Comparison of ENCODE assay signal across 10 mouse cellular contexts in genomic region chr4:155305531-155306031, GRCm38 (mm10). TPM values are rescaled to one million over a fixed set of nuclear protein-coding genes. Genes with fewer than 3 reads are reported as not detected.
DNase-seq lines count a peak whose midpoint lies in the region; ATAC-seq lines count a peak whose summit lies in the region.
"Had no signal": no experiment of that assay in that cellular context is flagged by ENCODE, and none has a peak within 500 bp of the region (broad histone marks: within the 10 kb centered on the region; RNA-seq: fewer than 3 reads in every experiment).

No protein-coding gene starts in this region.

- intact Hi-C loops in left cerebral cortex, postnatal 25 days (cut with DNase I), result loop anchor here (5.0 kb wide), 1 partner anchor 92 kb away; the partner anchor contains the start of gene Gabrd

- H3K9me3 ChIP-seq in forebrain, embryonic 16.5 days (ENCODE audit: control insufficient read depth, low read length), result no peaks in the 10 kb centered on the region
- H3K9me3 ChIP-seq in heart, embryonic 11.5 days (replicated peaks; ENCODE audit: control insufficient read depth, low read length), result no peaks in the 10 kb centered on the region

- peaks cover 43% of the 10 kb centered on the region for H3K4me1 ChIP-seq in forebrain, embryonic 16.5 days (replicated peaks; ENCODE audit: control insufficient read depth, insufficient read depth, low read length)
- H3K4me1 ChIP-seq in heart, embryonic 11.5 days (ENCODE audit: control insufficient read depth, insufficient read depth, low read length), result peaks cover 7% of the 10 kb centered on the region

- 0 out of 2 replicates have a peak overlapping the region, but pooled peaks have one; percentile 7 for H3K4me3 ChIP-seq in forebrain, embryonic 16.5 days (replicated peaks; ENCODE audit: low read length)
- H3K4me3 ChIP-seq in heart, embryonic 11.5 days (ENCODE audit: low read depth, low read length), result no peak overlapping the region
- H3K4me3 ChIP-seq: gastrocnemius, adult 2 months had no signal

- peak; percentile 73 for DNase-seq in layer of hippocampus, adult 9-11 months
- no peak for DNase-seq in layer of hippocampus, adult 9-10 months (ENCODE audit: low spot score)
- peak; percentile 76 to 94 for DNase-seq in left cerebral cortex, postnatal 25 days (ENCODE audit: low spot score in 2 of 2)
- DNase-seq in right cerebral cortex, postnatal 36 days (ENCODE audit: low spot score in 2 of 2), result peak; percentile 72 to 86
- no peak for DNase-seq in ovary, postnatal 14 days (ENCODE audit: low spot score)
- no peak for DNase-seq in spleen, adult 18-20 months
- DNase-seq: gastrocnemius, adult 2 months; lung, postnatal 14 days had no signal

- 7% methylated on average over 8 of the region's 8 CpGs for WGBS in forebrain, embryonic 16.5 days
- 62% methylated on average over 8 of the region's 8 CpGs for WGBS in heart, embryonic 11.5 days (ENCODE audit: insufficient replicate concordance)

- peak; percentile 69 for ATAC-seq in forebrain, embryonic 16.5 days
- no peak for ATAC-seq in heart, embryonic 11.5 days (replicated peaks; ENCODE audit: insufficient number of reproducible peaks, low FRiP score, low TSS enrichment)

- H3K27me3 ChIP-seq in forebrain, embryonic 16.5 days (replicated peaks; ENCODE audit: control insufficient read depth, insufficient read depth, low read length), result no peaks in the 10 kb centered on the region
- H3K27me3 ChIP-seq in heart, embryonic 11.5 days (ENCODE audit: control insufficient read depth, insufficient read depth, low read length), result 0 out of 2 replicates have a peak, but pooled peaks cover 3% of the 10 kb centered on the region

- no peaks in the 10 kb centered on the region for H3K36me3 ChIP-seq in forebrain, embryonic 16.5 days (ENCODE audit: control insufficient read depth, insufficient read depth)
- no peaks in the 10 kb centered on the region for H3K36me3 ChIP-seq in heart, embryonic 11.5 days (ENCODE audit: control insufficient read depth, insufficient read depth, low read length)

- H3K9ac ChIP-seq in forebrain, embryonic 16.5 days (replicated peaks; ENCODE audit: low read depth, low read length), result peak overlapping the region; percentile 33; the same call in 1 of the 2 replicates
- H3K9ac ChIP-seq in heart, embryonic 11.5 days (ENCODE audit: low read depth, low read length), result no peak overlapping the region

- H3K4me2 ChIP-seq in forebrain, embryonic 16.5 days (ENCODE audit: low read length), result peak overlapping the region; percentile 47
- H3K4me2 ChIP-seq in heart, embryonic 11.5 days, result no peak overlapping the region

- peak overlapping the region; percentile 93 for H3K27ac ChIP-seq in forebrain, embryonic 16.5 days (ENCODE audit: low read length)
- no peak overlapping the region for H3K27ac ChIP-seq in heart, embryonic 11.5 days (ENCODE audit: low read depth, low read length)
- H3K27ac ChIP-seq: gastrocnemius, adult 2 months had no signal

RNA-seq across cellular contexts. Expression of gene Prkcz, which starts 55.6 kb away (rescaled TPM):
- polyA plus RNA-seq in forebrain, embryonic 16.5 days (2015; fragmentation: Nextera tagmentation; extraction: Ambion mirVana), result 68.9 and 86.5 TPM in 2 replicates
- 100 to 1,000 TPM; 218 to 220 TPM for total RNA-seq in left cerebral cortex, postnatal 25 days (2021)
- 6.8 and 8.2 TPM in 2 replicates for polyA plus RNA-seq in heart, embryonic 11.5 days (2014; fragmentation: Nextera tagmentation; extraction: Ambion mirVana)

RNA-seq across cellular contexts. Expression of gene Faap20, which starts 56.0 kb away (rescaled TPM):
- 79.4 and 84.0 TPM in 2 replicates for polyA plus RNA-seq in forebrain, embryonic 16.5 days (2015; fragmentation: Nextera tagmentation; extraction: Ambion mirVana)
- total RNA-seq in left cerebral cortex, postnatal 25 days (2021), result 10 to 100 TPM; 24.2 to 27.3 TPM
- 64.9 and 66.8 TPM in 2 replicates for polyA plus RNA-seq in heart, embryonic 11.5 days (2014; fragmentation: Nextera tagmentation; extraction: Ambion mirVana)

Comparison
In these comparisons a context has a peak if more than half of its experiments do, and no peak if none do; other contexts are left out.
1. DNase-seq: peak in layer of hippocampus, adult 9-11 months (single experiment), left cerebral cortex, postnatal 25 days (2 of 2) and right cerebral cortex, postnatal 36 days (2 of 2); none in layer of hippocampus, adult 9-10 months (single experiment), ovary, postnatal 14 days (single experiment) and spleen, adult 18-20 months (0 of 2).